Mouse (Mus musculus) natural killer cell, adult 2 months (primary cell): ENCODE results near the gene Ube2n.

Source experiments
- DNase-seq, 2 experiments: peaks; one replicate each; pipeline ENCODE4 v3.0.0; 2022; ENCODE audit warnings: low spot score in 2 of 2

Gene Ube2n

GRCm38 (mm10) chr10:95559426-95559825 lies 44.5 kb downstream of the Ube2n start:
- DNase-seq: no peak

- DNase-seq: no peak
Measured at GRCm38 (mm10) chr10:95560394-95560983, 45.5 kb downstream of the Ube2n start.

- DNase-seq: no peak
Measured at GRCm38 (mm10) chr10:95561616-95562015, 46.7 kb downstream of the Ube2n start.

- no peak for DNase-seq
Measured at GRCm38 (mm10) chr10:95562395-95562794, 47.5 kb downstream of the Ube2n start.

DNA sequence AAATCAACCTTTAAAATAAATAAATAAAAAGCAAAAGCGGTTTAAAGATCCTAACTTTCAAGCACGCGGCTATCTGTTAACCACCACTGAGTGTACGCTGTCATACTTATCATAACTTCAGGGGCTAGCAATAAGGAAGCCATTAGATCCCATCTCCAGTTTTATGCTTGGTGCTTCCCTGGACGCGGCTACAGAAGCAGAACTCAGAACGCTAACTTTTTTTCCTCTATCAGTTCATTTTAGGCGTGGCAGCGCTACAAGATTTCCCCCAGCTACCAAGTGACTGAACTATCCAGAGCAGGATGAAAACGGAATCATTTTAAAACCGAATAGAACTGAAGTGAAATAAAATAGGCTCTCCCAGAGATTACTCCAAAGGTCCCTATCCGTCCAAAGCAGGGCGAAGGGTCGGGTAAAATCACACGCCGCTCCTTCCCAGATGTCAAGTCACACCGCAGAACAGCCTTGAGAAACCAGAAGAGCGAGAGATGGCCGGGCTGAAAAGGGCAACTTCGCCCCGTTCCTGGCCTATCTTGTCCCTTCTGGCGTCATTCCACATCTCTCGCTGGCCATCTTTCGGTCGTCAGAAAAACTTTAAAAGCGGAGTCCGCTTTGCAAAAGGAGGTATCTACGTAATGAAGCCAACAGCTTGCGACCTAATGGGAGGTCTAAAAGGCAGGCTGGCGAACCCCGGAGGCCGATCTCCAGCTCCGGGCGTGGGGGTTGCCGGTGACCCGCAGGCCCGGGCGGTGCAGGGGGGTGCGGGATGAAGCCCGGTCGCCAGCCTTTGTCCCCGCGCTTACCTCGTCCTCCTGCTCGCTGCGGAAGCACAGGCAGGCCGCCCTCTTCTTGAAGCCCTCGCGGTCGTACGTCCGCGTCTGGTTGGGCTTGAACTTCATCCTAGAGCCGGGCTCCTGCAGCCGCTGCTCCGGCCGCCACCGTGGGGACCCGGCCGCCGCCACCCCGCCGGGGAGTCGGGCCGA lies 48.2 kb downstream of the Ube2n start:
- peak; percentile 21 to 29 for DNase-seq

GRCm38 (mm10) chr10:95563851-95564845 lies 49.2 kb downstream of the Ube2n start, which contains the start of gene Nudt4:
TSS of gene Nudt4 (minus strand) at chr10:95564146.
- DNase-seq: peak; percentile 65 to 79

DNA sequence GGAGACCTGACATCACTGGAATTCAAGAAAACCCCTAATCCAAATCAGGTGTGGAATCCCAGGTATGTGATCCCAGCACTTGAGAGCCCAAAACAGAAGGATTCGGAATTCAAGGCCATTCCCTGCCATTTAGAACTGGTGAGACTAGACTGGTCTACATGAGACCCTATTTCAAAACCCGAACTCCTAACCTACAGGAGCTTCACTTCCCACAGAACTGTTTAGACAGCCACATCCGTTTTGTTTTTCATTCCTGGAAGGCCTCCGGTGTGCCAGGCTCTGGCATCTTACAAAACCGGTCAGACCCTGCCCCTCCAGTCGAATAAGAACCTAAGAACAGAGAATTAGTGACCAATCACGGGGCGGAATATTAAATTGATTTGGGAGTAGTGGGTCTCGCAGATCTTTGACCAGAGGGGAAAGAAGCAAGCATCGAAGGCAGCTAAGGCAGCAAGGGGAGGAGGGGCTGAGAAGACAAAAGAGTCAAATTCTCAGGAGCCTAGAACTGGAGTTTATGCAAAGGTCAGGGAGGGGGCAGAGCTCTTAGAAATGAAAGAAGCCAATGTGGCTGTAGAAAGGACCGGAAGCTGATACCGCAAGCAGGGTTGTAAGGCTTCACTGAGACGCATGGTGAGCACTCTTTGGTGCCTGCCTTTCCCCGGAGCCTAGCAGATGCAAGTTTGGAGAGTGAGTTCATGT lies 50.4 kb downstream of the Ube2n start:
- peak; percentile 47 to 57 for DNase-seq

GRCm38 (mm10) chr10:95566786-95567185 lies 51.8 kb downstream of the Ube2n start:
- DNase-seq: no peak

DNA sequence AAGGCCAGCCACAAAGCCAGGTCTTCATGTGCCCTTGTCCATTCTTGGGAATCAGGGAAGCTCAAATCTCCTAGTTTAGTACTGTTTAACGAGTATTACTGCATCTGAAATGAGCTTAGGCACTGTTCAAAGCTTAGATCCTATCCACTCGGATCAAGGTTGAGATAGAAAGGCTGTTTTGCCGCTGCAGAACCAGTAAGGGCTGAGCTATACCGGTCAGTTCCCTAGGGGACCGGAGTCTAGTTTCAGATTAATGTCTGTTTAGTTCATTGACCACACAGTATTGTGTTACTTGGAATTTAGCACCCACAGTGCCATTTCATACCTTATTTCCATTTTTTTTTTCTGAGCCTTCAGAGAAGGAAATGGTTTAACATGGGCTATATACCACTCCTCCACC lies 52.6 kb downstream of the Ube2n start:
- no peak for DNase-seq

DNA sequence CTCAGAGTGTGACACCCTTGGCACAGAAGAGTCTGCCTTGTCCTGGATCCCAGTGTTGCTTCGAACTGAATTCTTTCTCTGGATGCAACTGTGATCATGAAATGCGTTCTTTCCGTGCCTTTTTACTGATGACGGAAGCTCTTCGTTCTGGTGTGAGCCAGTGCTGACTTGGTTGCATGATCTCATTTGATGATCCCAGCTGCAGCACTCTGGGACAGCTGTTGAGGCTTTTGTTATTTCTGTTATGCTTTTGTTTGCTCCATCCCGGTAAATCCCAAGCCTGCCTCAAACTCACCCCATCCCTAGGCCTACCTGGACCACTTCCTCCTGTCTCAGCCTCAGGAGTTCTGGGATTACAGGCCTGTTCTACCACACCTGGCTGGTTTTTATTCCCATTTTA lies 53.1 kb downstream of the Ube2n start:
- DNase-seq: no peak

GRCm38 (mm10) chr10:95569441-95569840 lies 54.5 kb downstream of the Ube2n start:
- DNase-seq: no peak

DNA sequence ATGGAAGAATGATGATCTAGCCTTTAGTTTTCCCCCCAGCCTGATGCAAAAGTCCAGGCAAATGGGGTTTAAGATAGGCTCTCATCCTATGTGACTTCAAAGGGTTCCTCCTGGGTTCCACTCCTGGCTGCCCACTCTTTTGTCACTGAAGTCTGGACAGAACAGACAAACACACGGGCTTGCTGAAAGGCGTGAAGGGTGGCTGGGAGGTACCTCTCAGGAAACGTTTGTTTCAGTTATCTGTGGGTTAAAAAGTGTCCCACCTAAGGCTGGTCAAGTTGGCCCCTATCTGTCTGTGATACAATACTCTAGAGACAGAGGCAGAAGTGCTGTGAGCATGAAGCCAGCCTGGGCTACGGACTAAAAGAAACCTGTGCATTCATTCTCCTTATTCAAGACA lies 60.0 kb downstream of the Ube2n start:
- DNase-seq: no peak

GRCm38 (mm10) chr10:95575839-95576380 lies 61.0 kb downstream of the Ube2n start:
- DNase-seq: no peak

DNA sequence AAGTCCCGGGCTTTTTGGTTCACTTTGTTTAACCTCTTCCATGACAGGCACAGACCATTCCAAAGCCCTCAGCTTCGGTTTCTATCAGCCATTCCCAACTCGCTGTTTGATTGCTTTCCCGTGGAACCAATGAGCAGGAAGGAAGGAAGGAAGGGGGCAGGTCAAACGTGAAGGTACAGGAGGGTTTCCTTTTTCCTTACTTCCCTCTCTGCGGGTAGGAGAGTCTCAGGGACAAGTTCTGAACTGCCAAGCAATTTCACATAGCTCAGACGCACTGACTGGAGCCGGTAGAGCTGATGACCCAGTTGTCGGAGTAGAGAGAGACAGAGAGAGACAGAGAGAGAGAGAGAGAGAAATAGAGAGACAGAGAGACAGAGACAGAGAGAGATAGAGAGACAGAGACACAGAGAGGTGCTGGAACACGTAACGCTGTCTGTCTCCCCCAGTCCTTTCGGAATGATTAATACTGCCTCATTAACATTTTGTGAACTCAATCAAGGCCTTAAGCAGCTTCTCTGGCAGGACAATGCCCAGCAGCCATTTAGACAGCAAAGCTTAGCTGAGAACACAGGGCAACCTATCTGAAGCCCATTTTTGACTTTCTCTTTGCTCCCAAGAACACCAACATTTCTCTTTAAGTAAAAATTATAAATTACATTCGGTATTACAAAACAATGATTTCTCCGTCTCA lies 62.1 kb downstream of the Ube2n start:
- DNase-seq: no peak

DNA sequence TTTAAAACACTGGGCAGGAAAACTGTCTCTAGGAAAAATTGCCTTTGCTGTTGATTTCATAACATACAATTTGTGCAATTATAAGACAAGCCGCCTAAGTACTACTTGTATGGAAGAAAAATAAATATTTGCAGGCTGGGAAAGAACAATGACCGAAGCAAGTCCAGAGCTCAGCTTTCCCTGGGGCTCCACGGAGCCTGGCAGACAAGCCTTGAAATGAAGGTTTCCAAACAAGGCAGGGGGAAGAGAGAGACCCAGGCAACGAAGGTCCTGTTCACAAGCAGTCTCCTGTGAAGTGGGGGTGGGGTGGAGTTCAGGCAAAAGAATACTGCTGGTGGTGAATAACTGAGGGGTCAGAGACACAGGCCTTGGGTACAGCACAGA lies 62.6 kb downstream of the Ube2n start:
- no peak for DNase-seq

GRCm38 (mm10) chr10:95585554-95585953 lies 70.6 kb downstream of the Ube2n start:
- no peak for DNase-seq

- no peak for DNase-seq
Measured at GRCm38 (mm10) chr10:95587509-95588220, 72.7 kb downstream of the Ube2n start.

- DNase-seq: no peak
Measured at GRCm38 (mm10) chr10:95589196-95589595, 74.3 kb downstream of the Ube2n start.

DNA sequence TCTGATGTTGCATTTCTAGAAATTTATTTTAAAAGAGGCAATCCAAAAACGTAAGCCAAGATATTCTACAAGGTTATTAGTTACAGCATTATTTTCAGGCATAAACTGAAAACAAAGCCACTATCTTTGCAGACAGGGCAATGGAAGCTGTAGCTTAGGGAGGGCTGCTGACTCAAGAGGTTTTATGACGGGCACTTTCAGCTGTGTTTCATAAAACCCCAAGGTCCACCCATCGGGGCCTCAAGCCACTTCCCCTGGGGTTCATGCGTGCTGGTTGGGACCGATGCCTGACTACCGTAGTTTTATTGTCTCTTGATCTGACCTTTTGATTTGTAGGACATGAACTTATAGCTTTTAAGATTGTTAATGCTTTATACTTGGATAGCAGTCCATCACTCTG lies 75.3 kb downstream of the Ube2n start:
- DNase-seq: no peak

DNA sequence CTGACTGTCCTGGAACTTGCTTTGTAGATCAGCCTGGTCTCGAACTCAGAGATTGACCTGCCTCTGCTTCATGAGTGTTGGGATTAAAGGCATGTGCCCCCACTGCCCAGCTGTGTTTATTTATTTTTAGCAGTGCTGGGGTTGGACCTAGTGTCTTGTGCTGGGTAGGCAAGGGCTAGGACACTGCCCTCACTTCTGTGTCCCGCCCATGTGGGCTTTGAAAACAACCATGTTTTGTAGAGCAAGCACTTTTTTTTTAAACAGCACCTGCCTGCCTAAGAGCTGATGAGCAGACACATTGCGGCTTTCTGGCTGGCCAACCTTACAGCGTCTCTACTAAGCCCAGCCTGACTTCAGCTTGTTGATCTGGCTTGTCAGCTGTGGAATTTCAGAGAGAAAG lies 76.3 kb downstream of the Ube2n start:
- DNase-seq: no peak
